Mouse (Mus musculus) hindbrain, embryonic 13.5 days (tissue): ENCODE measurements at regions not wholly inside any gene's neighbourhood (a gene's known extent, or its start where the extent isn't known, plus 50 kb on each side); places are given as distances from the start of the nearest gene placed in this dataset.

Source experiments
- ATAC-seq: fragments of 200-750 bp; cut with Nextera tagmentation; 2 replicates; pipeline ENCODE4 v1.8.0; 2017; ENCODE audit warnings: moderate TSS enrichment; ENCODE audit not compliant: low FRiP score
- H3K27ac ChIP-seq: fragments of 300-500 bp; sonication (generic); 2 replicates; pipeline ENCODE4 v1.5.1; 2015; ENCODE audit warnings: inconsistent platforms, mild to moderate bottlenecking, moderate library complexity
- H3K27me3 ChIP-seq: fragments of 300-500 bp; sonication (generic); 2 replicates; pipeline ENCODE4 v1.6.1; 2015; ENCODE audit warnings: mild to moderate bottlenecking, inconsistent platforms
- H3K36me3 ChIP-seq: fragments of 300-500 bp; sonication (generic); 2 replicates; pipeline ENCODE4 v1.6.1; 2015; ENCODE audit warnings: mild to moderate bottlenecking, inconsistent platforms
- H3K4me1 ChIP-seq: fragments of 300-500 bp; sonication (generic); replicated peaks from 2 replicates; pipeline ENCODE4 v1.6.1; 2015; ENCODE audit warnings: inconsistent platforms
- H3K4me2 ChIP-seq: fragments of 300-500 bp; sonication (generic); 2 replicates; pipeline ENCODE4 v1.6.1; 2015; ENCODE audit warnings: inconsistent platforms, mild to moderate bottlenecking, moderate library complexity
- H3K4me3 ChIP-seq: fragments of 300-500 bp; sonication (generic); 2 replicates; pipeline ENCODE4 v1.5.1; 2015; ENCODE audit warnings: mild to moderate bottlenecking, inconsistent platforms
- H3K9ac ChIP-seq: fragments of 300-500 bp; sonication (generic); 2 replicates; pipeline ENCODE4 v1.6.1; 2015; ENCODE audit warnings: mild to moderate bottlenecking, inconsistent platforms
- H3K9me3 ChIP-seq: fragments of 300-500 bp; sonication (generic); 2 replicates; pipeline ENCODE4 v1.6.1; 2016; ENCODE audit warnings: inconsistent platforms
- WGBS: fragments of 180-500 bp; shearing (Covaris S2); methylation state at CpG from one replicate; pipeline ENCODE4 v1.1.7; 2015; 5-methylcytosine and 5-hydroxymethylcytosine counted together

- Histone ChIP-seq H3K4me1 (no peaks in the 10 kb centered on the region; the same call in 1 of the 2 replicates), H3K4me3 (no peak overlapping the region), H3K9ac (no peak overlapping the region), H3K27me3 (no peaks in the 10 kb centered on the region), H3K4me2 (no peak overlapping the region), H3K27ac (no peak overlapping the region), H3K9me3 (no peaks in the 10 kb centered on the region), H3K36me3 (no peaks in the 10 kb centered on the region)
- ATAC-seq: no peak
- 41% methylated on average over 4 of the region's 4 CpGs for WGBS
These were observed 114.0 kb upstream of the D7Ertd443e start for GRCm38 (mm10) chr7:134499429-134499828.

DNA sequence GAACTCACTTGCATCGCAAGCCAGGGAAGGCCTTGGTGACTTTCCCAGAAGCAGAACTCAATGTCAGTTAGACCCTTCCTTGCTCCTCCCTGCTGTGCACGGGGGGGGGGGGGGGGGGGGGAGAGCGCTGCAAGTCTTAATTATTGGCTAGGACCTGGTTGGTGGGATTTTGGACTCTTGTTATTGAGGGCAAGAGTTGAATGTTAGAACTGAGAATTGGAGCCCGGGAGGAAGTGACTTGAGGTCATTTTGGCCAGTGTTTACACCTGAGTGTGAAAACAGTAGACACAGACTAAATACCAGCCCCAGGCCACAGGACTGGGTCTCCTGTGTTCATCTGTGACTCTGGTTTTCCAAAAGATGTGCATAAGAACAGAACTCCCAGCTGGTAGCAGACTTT, 114.7 kb upstream of the D7Ertd443e start:
- Histone ChIP-seq H3K4me2 (no peak overlapping the region), H3K36me3 (no peaks in the 10 kb centered on the region), H3K27ac (no peak overlapping the region), H3K4me1 (no peaks in the 10 kb centered on the region; the same call in 1 of the 2 replicates), H3K27me3 (no peaks in the 10 kb centered on the region), H3K9me3 (no peaks in the 10 kb centered on the region), H3K9ac (no peak overlapping the region), H3K4me3 (no peak overlapping the region)
- no peak for ATAC-seq
- 69% methylated on average over 3 of the region's 4 CpGs for WGBS

- no peaks in the 10 kb centered on the region; the same call in 1 of the 2 replicates for H3K4me1 ChIP-seq
- H3K27ac ChIP-seq: no peak overlapping the region
- H3K4me3 ChIP-seq: no peak overlapping the region
- no peaks in the 10 kb centered on the region for H3K27me3 ChIP-seq
- H3K4me2 ChIP-seq: no peak overlapping the region
- no peaks in the 10 kb centered on the region for H3K36me3 ChIP-seq
- WGBS: 10% methylated on average over 1 of the region's 1 CpGs
- no peaks in the 10 kb centered on the region for H3K9me3 ChIP-seq
- no peak overlapping the region for H3K9ac ChIP-seq
- no peak for ATAC-seq
These were observed 115.6 kb upstream of the D7Ertd443e start for GRCm38 (mm10) chr7:134501079-134501478.

DNA sequence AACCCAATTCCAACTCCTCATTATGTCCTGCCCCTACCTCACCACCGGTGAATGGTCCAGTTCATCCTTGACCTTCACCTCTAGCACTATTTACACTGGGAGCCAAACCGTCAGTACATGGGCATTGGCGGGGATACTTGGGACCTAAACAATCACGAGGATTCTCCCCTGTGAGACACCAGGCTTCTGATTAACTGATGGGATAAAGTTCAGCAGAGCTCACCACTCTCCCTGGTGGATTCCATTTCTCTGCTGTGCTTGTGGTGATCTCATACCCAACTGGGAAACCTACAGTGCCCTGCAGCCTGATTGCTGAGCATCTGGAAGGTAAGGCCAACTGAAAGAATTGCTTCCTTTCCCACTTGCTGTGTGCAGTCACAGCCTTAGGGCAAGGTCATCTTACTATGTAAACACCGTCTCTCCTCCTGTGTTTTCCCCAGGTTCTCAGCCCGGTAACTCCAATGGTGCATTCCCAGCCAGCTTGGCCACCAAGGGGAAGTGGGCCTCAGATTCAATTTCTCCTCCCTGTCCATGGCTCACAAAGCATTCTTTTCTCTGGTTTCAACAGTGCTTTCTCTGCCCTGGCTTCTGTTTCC, 125.0 kb upstream of the D7Ertd443e start:
- Histone ChIP-seq H3K4me2 (no peak overlapping the region), H3K4me3 (no peak overlapping the region), H3K4me1 (no peaks in the 10 kb centered on the region), H3K9ac (no peak overlapping the region), H3K36me3 (no peaks in the 10 kb centered on the region), H3K9me3 (no peaks in the 10 kb centered on the region), H3K27ac (no peak overlapping the region), H3K27me3 (no peaks in the 10 kb centered on the region)
- no peak for ATAC-seq
- WGBS: 77% methylated on average over 6 of the region's 6 CpGs

DNA sequence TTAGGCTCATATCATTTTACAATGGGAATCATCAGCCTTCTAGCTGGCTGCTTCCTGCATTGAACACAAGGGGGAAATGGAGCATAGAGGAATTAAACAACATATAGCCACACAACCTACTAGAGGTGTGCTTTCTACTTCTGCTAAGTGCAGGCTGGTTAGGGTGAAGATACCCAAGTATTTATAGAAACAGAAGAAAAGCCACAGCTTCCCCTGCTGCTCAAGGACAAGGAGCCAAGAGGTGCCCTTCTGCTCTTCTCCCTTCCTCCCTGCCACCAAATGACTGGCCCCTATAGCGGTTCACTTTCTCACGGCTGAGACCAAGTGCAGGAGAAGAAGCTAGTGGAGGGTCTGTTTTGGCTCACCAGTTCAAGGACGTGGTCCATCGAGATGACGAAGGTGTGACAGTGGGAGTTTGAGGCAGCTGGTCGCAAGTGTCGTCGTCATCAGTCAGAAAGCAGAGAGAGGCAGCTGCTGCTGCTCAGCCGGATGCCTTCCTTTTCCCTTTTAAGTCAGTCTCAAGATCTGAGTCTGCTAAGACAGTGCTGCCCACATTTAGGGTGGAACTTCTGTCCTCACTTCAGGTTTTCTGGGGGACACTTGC, 134.0 kb upstream of the D7Ertd443e start:
- Histone ChIP-seq H3K4me1 (no peaks in the 10 kb centered on the region), H3K9me3 (no peaks in the 10 kb centered on the region), H3K27me3 (no peaks in the 10 kb centered on the region), H3K36me3 (no peaks in the 10 kb centered on the region), H3K4me2 (no peak overlapping the region), H3K27ac (no peak overlapping the region), H3K9ac (no peak overlapping the region), H3K4me3 (no peak overlapping the region)
- 83% methylated on average over 9 of the region's 9 CpGs for WGBS
- ATAC-seq: no peak

DNA sequence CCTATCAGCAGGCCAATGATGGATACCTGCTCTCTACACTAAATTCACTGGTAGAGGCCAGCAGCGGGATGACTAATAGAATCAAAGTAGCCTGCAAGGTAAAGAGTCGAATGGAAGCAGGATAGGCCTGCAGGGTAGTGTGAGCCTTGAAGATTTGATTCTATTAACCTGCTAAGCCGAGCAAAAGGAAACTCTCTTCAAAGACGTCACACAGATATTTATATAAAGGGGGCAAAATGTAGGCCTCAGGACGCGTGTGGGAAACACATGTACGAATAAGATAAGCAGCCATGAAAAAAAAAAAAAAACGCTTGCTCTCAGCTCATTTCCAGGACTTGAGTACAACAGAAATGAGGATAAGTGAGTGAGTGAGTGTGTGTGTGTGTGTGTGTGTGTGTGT, 138.4 kb upstream of the D7Ertd443e start:
- WGBS: 86% methylated on average over 8 of the region's 8 CpGs
- H3K27me3 ChIP-seq: no peaks in the 10 kb centered on the region
- no peak overlapping the region for H3K4me2 ChIP-seq
- H3K27ac ChIP-seq: no peak overlapping the region
- no peak overlapping the region for H3K4me3 ChIP-seq
- no peaks in the 10 kb centered on the region for H3K4me1 ChIP-seq
- no peaks in the 10 kb centered on the region for H3K9me3 ChIP-seq
- ATAC-seq: no peak
- H3K36me3 ChIP-seq: no peaks in the 10 kb centered on the region
- no peak overlapping the region for H3K9ac ChIP-seq

DNA sequence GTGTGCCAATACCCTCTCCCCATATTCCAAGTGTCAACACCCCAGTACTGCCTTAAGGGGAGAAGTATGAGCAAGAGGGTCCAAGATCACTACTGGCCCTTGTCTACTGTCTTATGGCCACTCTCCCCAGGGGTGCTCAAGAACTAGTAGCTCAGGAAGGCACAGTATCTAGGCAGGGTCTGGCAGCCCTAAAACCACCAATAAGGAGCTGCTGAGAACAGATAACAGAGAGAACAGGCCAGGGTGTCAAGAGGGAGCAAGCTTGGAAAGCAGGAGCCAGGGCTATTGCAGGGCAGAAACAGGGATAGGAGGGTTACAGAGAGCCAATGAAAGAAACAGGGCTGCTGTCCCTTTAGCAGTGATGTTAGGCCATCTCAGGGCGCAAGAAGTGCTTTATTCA, 139.6 kb upstream of the D7Ertd443e start:
- Histone ChIP-seq H3K4me1 (no peaks in the 10 kb centered on the region), H3K4me2 (no peak overlapping the region), H3K9me3 (no peaks in the 10 kb centered on the region), H3K27ac (no peak overlapping the region), H3K4me3 (no peak overlapping the region), H3K9ac (no peak overlapping the region), H3K36me3 (no peaks in the 10 kb centered on the region), H3K27me3 (no peaks in the 10 kb centered on the region)
- WGBS: 96% methylated on average over 1 of the region's 1 CpGs
- no peak for ATAC-seq

- Histone ChIP-seq H3K27me3 (no peaks in the 10 kb centered on the region), H3K4me3 (no peak overlapping the region), H3K9me3 (no peaks in the 10 kb centered on the region), H3K27ac (no peak overlapping the region), H3K4me1 (no peaks in the 10 kb centered on the region), H3K4me2 (no peak overlapping the region), H3K36me3 (no peaks in the 10 kb centered on the region), H3K9ac (no peak overlapping the region)
- WGBS: 96% methylated on average over 2 of the region's 2 CpGs
- no peak for ATAC-seq
These were observed 140.0 kb upstream of the D7Ertd443e start for GRCm38 (mm10) chr7:134525461-134525860.

GRCm38 (mm10) chr7:134527351-134527750, 141.9 kb upstream of the D7Ertd443e start:
- no peaks in the 10 kb centered on the region for H3K36me3 ChIP-seq
- no peaks in the 10 kb centered on the region for H3K27me3 ChIP-seq
- WGBS: 83% methylated on average over 2 of the region's 2 CpGs
- H3K4me1 ChIP-seq: no peaks in the 10 kb centered on the region
- no peak for ATAC-seq
- H3K27ac ChIP-seq: no peak overlapping the region
- no peak overlapping the region for H3K4me2 ChIP-seq
- no peak overlapping the region for H3K4me3 ChIP-seq
- H3K9me3 ChIP-seq: no peaks in the 10 kb centered on the region
- H3K9ac ChIP-seq: no peak overlapping the region

GRCm38 (mm10) chr7:134528026-134528425, 142.4 kb upstream of the Dock1 start:
- Histone ChIP-seq H3K9ac (no peak overlapping the region), H3K27ac (no peak overlapping the region), H3K27me3 (no peaks in the 10 kb centered on the region), H3K9me3 (no peaks in the 10 kb centered on the region), H3K36me3 (no peaks in the 10 kb centered on the region), H3K4me1 (no peaks in the 10 kb centered on the region), H3K4me3 (no peak overlapping the region), H3K4me2 (no peak overlapping the region)
- 96% methylated on average over 3 of the region's 3 CpGs for WGBS
- no peak for ATAC-seq

- Histone ChIP-seq H3K9me3 (no peaks in the 10 kb centered on the region), H3K4me2 (no peak overlapping the region), H3K4me1 (no peaks in the 10 kb centered on the region), H3K36me3 (no peaks in the 10 kb centered on the region), H3K27me3 (no peaks in the 10 kb centered on the region), H3K27ac (no peak overlapping the region), H3K4me3 (no peak overlapping the region), H3K9ac (no peak overlapping the region)
- no peak for ATAC-seq
- 83% methylated on average over 4 of the region's 4 CpGs for WGBS
These were observed 135.6 kb upstream of the Dock1 start for GRCm38 (mm10) chr7:134534821-134535220.

DNA sequence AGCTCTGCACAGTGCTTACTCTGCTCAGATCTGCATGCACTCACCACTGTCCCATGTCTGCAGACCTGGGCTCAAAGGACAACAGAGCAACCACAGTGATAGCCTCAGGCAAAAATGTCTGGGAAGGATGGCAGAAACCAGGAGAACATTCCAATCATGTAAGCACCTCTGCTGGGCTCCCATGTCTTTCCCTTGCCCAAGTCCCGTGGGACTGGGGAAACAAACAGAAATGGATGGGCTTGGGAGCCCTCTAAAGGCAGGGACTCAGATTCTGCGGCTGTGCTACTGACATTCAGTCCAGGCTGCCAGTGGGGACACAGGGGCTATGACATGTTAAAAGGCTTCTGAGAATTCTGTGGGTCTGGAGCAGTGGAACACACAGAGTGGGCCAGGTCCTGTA, 128.8 kb upstream of the Dock1 start:
- Histone ChIP-seq H3K4me2 (no peak overlapping the region), H3K36me3 (no peaks in the 10 kb centered on the region), H3K4me3 (no peak overlapping the region), H3K9ac (no peak overlapping the region), H3K9me3 (no peaks in the 10 kb centered on the region), H3K27me3 (no peaks in the 10 kb centered on the region), H3K4me1 (no peaks in the 10 kb centered on the region), H3K27ac (no peak overlapping the region)
- WGBS: 65% methylated on average over 2 of the region's 2 CpGs
- no peak for ATAC-seq

- H3K27me3 ChIP-seq: no peaks in the 10 kb centered on the region
- no peak for ATAC-seq
- 87% methylated on average over 6 of the region's 6 CpGs for WGBS
- no peak overlapping the region for H3K4me3 ChIP-seq
- H3K9me3 ChIP-seq: no peaks in the 10 kb centered on the region
- H3K36me3 ChIP-seq: no peaks in the 10 kb centered on the region
- no peak overlapping the region for H3K4me2 ChIP-seq
- H3K4me1 ChIP-seq: peaks cover 10% of the 10 kb centered on the region
- H3K9ac ChIP-seq: no peak overlapping the region
- H3K27ac ChIP-seq: no peak overlapping the region
These were observed 124.3 kb upstream of the Dock1 start for GRCm38 (mm10) chr7:134546187-134546586.
